Mouse (Mus musculus) heart, adult 2 months (tissue): ENCODE data around the gene Apobec1. TPM values are rescaled to one million over a fixed set of nuclear protein-coding genes. Genes with fewer than 3 reads are reported as not detected.

Experiments
- DNase-seq, 2 experiments: peaks; one replicate each; pipeline ENCODE4 v3.0.0; 2021
- H3K27ac ChIP-seq: fragments of 200-600 bp; 2 replicates; pipeline ENCODE4 v1.8.1; 2022
- H3K27me3 ChIP-seq: fragments of 200-500 bp; 2 replicates; pipeline ENCODE4 v1.6.1; 2012; ENCODE audit warnings: mild to moderate bottlenecking, low read length, inconsistent platforms, mixed read lengths; ENCODE audit not compliant: control insufficient read depth, insufficient read depth
- H3K36me3 ChIP-seq: fragments of 200-500 bp; 2 replicates; pipeline ENCODE4 v1.6.1; 2012; ENCODE audit warnings: low read length, inconsistent platforms; ENCODE audit not compliant: control insufficient read depth, insufficient read depth
- H3K4me1 ChIP-seq: fragments of 200-500 bp; 2 replicates; pipeline ENCODE4 v1.6.1; 2011; ENCODE audit warnings: low read length; ENCODE audit not compliant: control insufficient read depth, insufficient read depth
- H3K4me3 ChIP-seq: fragments of 200-600 bp; 2 replicates; pipeline ENCODE4 v1.8.1; 2022
- H3K79me2 ChIP-seq: fragments of 200-500 bp; replicated peaks from 2 replicates; pipeline ENCODE4 v1.6.1; 2012; ENCODE audit warnings: mild to moderate bottlenecking, inconsistent platforms, low read length, moderate library complexity, mixed read lengths; ENCODE audit not compliant: control insufficient read depth, insufficient read depth
- H3K9ac ChIP-seq: fragments of 200-500 bp; 2 replicates; pipeline ENCODE4 v1.6.1; 2012; ENCODE audit warnings: low read depth, mild to moderate bottlenecking, control low read depth, inconsistent platforms, low read length, mixed read lengths
- CTCF ChIP-seq: fragments of 200-600 bp; IDR thresholded peaks from 2 replicates; pipeline ENCODE4 v1.8.1; 2022; ENCODE audit warnings: antibody characterized with exemption, mild to moderate bottlenecking, moderate library complexity
- EP300 ChIP-seq: fragments of 200-500 bp; IDR thresholded peaks from 2 replicates; pipeline ENCODE4 v1.6.1; 2011; ENCODE audit warnings: low read depth, low read length, control low read depth; ENCODE audit not compliant: insufficient read depth
- POLR2A ChIP-seq: fragments of 200-500 bp; IDR thresholded peaks from 2 replicates; pipeline ENCODE4 v1.6.1; 2011; ENCODE audit warnings: mild to moderate bottlenecking, low read depth, low read length, control low read depth; ENCODE audit not compliant: insufficient read depth
- WGBS: fragments of 180-500 bp; shearing (Covaris S2); methylation state at CpG from one replicate; pipeline ENCODE4 v1.1.7; 2018; 5-methylcytosine and 5-hydroxymethylcytosine counted together
- intact Hi-C: fragments of 180-260 bp; cut with DNase I; formaldehyde crosslinking; loops from one replicate; pipeline ENCODE4 v1.15.1; 2025
- polyA plus RNA-seq: library from polyadenylated mRNA; depleted of rRNA; stranded (reverse); fragments of >200 nt; gene quantifications from 2 replicates; pipeline ENCODE4 v1.2.3, GENCODE M21; 2012
- total RNA-seq, 2 experiments: library from RNA; stranded (reverse); gene quantifications; 2 replicates each; pipeline ENCODE4 v1.2.3; 2021

The Apobec1 gene
- total and polyA plus RNA-seq, 3 experiments, result 4.8 to 9.8 (median 6.1) TPM

DNA sequence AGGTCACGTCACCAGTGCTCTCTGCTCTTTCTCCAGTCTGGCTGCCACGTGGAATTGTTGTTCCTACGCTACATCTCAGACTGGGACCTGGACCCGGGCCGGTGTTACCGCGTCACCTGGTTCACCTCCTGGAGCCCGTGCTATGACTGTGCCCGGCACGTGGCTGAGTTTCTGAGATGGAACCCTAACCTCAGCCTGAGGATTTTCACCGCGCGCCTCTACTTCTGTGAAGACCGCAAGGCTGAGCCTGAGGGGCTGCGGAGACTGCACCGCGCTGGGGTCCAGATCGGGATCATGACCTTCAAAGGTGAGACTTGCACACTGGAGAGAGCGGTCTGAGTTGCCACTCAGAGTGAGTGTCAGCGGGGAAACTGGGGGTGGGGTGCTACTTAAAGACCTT, 41.2 kb downstream of the Apobec1 start:
- H3K27me3 ChIP-seq, result no peaks in the 10 kb centered on the region
- intact Hi-C loops, result loop anchor here (2.0 to 5.0 kb wide), 2 partner anchors 64 to 224 kb away; no protein-coding TSS in a partner anchor
- 75% methylated on average over 20 of the region's 20 CpGs for WGBS

GRCm38 (mm10) chr6:122560427-122560826, 41.8 kb downstream of the Apobec1 start:
- intact Hi-C loops, result loop anchor here (2.0 to 5.0 kb wide), 2 partner anchors 64 to 223 kb away; no protein-coding TSS in a partner anchor
- DNase-seq, result peak; percentile 62 to 78
- no peaks in the 10 kb centered on the region for H3K27me3 ChIP-seq
- peak; percentile 79 for TF ChIP-seq CTCF
- no peak for TF ChIP-seq POLR2A
- H3K79me2 ChIP-seq, result no peaks in the 10 kb centered on the region
- WGBS, result 6% methylated on average over 17 of the region's 17 CpGs
- H3K4me3 ChIP-seq, result no peak overlapping the region
- H3K27ac ChIP-seq, result no peak overlapping the region
- 0 out of 2 replicates have a peak, but pooled peaks cover 1% of the 10 kb centered on the region for H3K4me1 ChIP-seq
- H3K36me3 ChIP-seq, result no peaks in the 10 kb centered on the region
- H3K9ac ChIP-seq, result no peak overlapping the region

More for the DNA sequence above, 41.2 kb downstream of the Apobec1 start:
- no peak overlapping the region for H3K27ac ChIP-seq
- no peaks in the 10 kb centered on the region for H3K36me3 ChIP-seq
- DNase-seq, result no peak
- H3K4me3 ChIP-seq, result no peak overlapping the region
- H3K9ac ChIP-seq, result no peak overlapping the region
- TF ChIP-seq CTCF (no peak), POLR2A (no peak), EP300 (no peak)
- H3K79me2 ChIP-seq, result no peaks in the 10 kb centered on the region
- H3K4me1 ChIP-seq, result 0 out of 2 replicates have a peak, but pooled peaks cover 1% of the 10 kb centered on the region

GRCm38 (mm10) chr6:122556959-122557561, 45.2 kb downstream of the Apobec1 start:
- peak; percentile 46 to 53 for DNase-seq
- intact Hi-C loops, result loop anchor here (2.0 kb wide), 1 partner anchor 76 kb away; no protein-coding TSS in a partner anchor
- no peaks in the 10 kb centered on the region for H3K27me3 ChIP-seq
- no peaks in the 10 kb centered on the region for H3K36me3 ChIP-seq
- no peaks in the 10 kb centered on the region for H3K79me2 ChIP-seq
- WGBS, result 21% methylated on average over 15 of the region's 15 CpGs
- H3K9ac ChIP-seq, result no peak overlapping the region
- TF ChIP-seq POLR2A (no peak), CTCF (peak; percentile 90)
- H3K4me1 ChIP-seq, result 0 out of 2 replicates have a peak, but pooled peaks cover 1% of the 10 kb centered on the region
- H3K27ac ChIP-seq, result no peak overlapping the region
- no peak overlapping the region for H3K4me3 ChIP-seq

GRCm38 (mm10) chr6:122555266-122555665, 47.0 kb downstream of the Apobec1 start:
- no peak overlapping the region for H3K4me3 ChIP-seq
- no peak overlapping the region for H3K9ac ChIP-seq
- H3K79me2 ChIP-seq, result no peaks in the 10 kb centered on the region
- intact Hi-C loops, result no loop called here
- TF ChIP-seq CTCF, result no peak
- no peak for TF ChIP-seq POLR2A
- no peak for TF ChIP-seq EP300
- no peaks in the 10 kb centered on the region for H3K36me3 ChIP-seq
- WGBS, result 27% methylated on average over 7 of the region's 7 CpGs
- H3K4me1 ChIP-seq, result 0 out of 2 replicates have a peak, but pooled peaks cover 1% of the 10 kb centered on the region
- H3K27ac ChIP-seq, result no peak overlapping the region
- DNase-seq, result no peak
- no peaks in the 10 kb centered on the region for H3K27me3 ChIP-seq

- TF ChIP-seq CTCF (no peak), EP300 (no peak), POLR2A (no peak)
- Histone ChIP-seq H3K27me3 (no peaks in the 10 kb centered on the region), H3K36me3 (no peaks in the 10 kb centered on the region), H3K27ac (no peak overlapping the region), H3K4me1 (0 out of 2 replicates have a peak, but pooled peaks cover 1% of the 10 kb centered on the region), H3K4me3 (no peak overlapping the region), H3K79me2 (no peaks in the 10 kb centered on the region), H3K9ac (no peak overlapping the region)
- WGBS, result 61% methylated on average over 6 of the region's 6 CpGs
- intact Hi-C loops, result no loop called here
- no peak for DNase-seq
These were observed 48.1 kb downstream of the Apobec1 start for GRCm38 (mm10) chr6:122554102-122554501.

DNA sequence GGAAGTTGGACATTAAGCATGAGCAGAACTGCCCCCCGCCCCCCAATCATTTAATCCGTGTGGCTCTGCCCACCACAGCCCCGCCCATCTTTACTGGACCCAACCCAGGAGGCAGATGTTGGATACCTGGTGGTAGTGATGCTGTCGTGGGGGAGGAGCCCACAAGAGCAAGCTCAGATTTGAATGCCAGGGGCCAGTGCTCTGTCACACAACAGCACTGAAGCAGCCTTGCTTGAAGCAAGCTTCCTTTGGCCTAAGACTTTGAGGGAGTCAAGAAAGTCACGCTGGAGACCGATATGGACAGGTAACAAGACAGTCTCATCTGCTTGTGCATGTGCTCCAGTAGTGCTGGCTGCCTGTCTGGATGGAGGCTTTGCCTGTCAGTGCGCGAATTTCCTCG, 48.6 kb downstream of the Apobec1 start, which contains the start of gene Aicda:
Gene Aicda (plus strand): TSS at position 196 of the 400 bp plus-strand sequence.
- Histone ChIP-seq H3K79me2 (no peaks in the 10 kb centered on the region), H3K27ac (no peak within 1 kb of the TSS), H3K4me1 (0 out of 2 replicates have a peak, but pooled peaks cover 1% of the 10 kb centered on the region), H3K27me3 (no peaks in the 10 kb centered on the region), H3K36me3 (no peaks in the 10 kb centered on the region), H3K4me3 (no peak within 1 kb of the TSS), H3K9ac (no peak within 1 kb of the TSS)
- no peak for TF ChIP-seq POLR2A
- no peak for TF ChIP-seq EP300
- no peak for TF ChIP-seq CTCF
- 62% methylated on average over 9 of the region's 9 CpGs for WGBS
- no peak for DNase-seq
- intact Hi-C loops, result no loop called here
